Mouse (Mus musculus) small intestine, adult 2 months (tissue): Measurements from ENCODE around the gene Atp8a2.

Experiments used
- CTCF ChIP-seq: fragments of 200-500 bp; IDR thresholded peaks from 2 replicates; pipeline ENCODE4 v1.5.1; 2012; ENCODE audit warnings: low read depth, mild to moderate bottlenecking, control low read depth, inconsistent platforms, low read length, moderate library complexity, mixed read lengths; ENCODE audit not compliant: insufficient replicate concordance, insufficient read length; ENCODE audit errors: extremely low read depth
- POLR2A ChIP-seq: fragments of 200-500 bp; IDR thresholded peaks from 2 replicates; pipeline ENCODE4 v1.6.1; 2012; ENCODE audit warnings: low read depth, mild to moderate bottlenecking, control low read depth, inconsistent platforms, low read length, moderate library complexity

- TF ChIP-seq CTCF, result no peak
- no peak for TF ChIP-seq POLR2A
Measured at GRCm38 (mm10) chr14:59762227-59762626, 434.8 kb downstream of the Atp8a2 start.
